Mouse (Mus musculus) frontal cortex, adult 2 months (tissue): ENCODE results near the gene Flrt2. TPM values are rescaled to one million over a fixed set of nuclear protein-coding genes. Genes with fewer than 3 reads are reported as not detected.
"Not testable (repeated sequence)": the region's sequence is repeated elsewhere in the genome, so short reads cannot be mapped to it uniquely, and the experiment has no call there.

Source experiments
- DNase-seq, 2 experiments: peaks; one replicate each; pipeline ENCODE4 v3.0.0; 2022; ENCODE audit warnings: low spot score in 1 of 2; ENCODE audit errors: extremely low spot score in 1 of 2
- polyA plus RNA-seq: library from polyadenylated mRNA; depleted of rRNA; stranded (reverse); fragments of >200 nt; gene quantifications from 2 replicates; pipeline ENCODE4 v1.2.3, GENCODE M21; 2012; rRNA removed

Flrt2 gene
- polyA plus RNA-seq, result 13.7 and 14.3 TPM in 2 replicates

- DNase-seq, result peak; percentile 53 to 74
Measured at GRCm38 (mm10) chr12:95691961-95692767, at the start of gene Flrt2. Flrt2 (plus strand) TSS chr12:95692226.

- peak; percentile 44 to 66 for DNase-seq
Measured at GRCm38 (mm10) chr12:95642226-95642625, 49.8 kb upstream of the Flrt2 start.

- DNase-seq, result not testable (repeated sequence)
Measured at GRCm38 (mm10) chr12:95647179-95647578, 44.8 kb upstream of the Flrt2 start.

- peak in 1 of 2 experiments; percentile 19 for DNase-seq
Measured at GRCm38 (mm10) chr12:95652172-95653156, 39.6 kb upstream of the Flrt2 start.

GRCm38 (mm10) chr12:95656594-95656993 lies 35.4 kb upstream of the Flrt2 start:
- no peak for DNase-seq

- DNase-seq, result no peak
Measured at GRCm38 (mm10) chr12:95667296-95667695, 24.7 kb upstream of the Flrt2 start.

- DNase-seq, result peak in 1 of 2 experiments; percentile 43
Measured at GRCm38 (mm10) chr12:95675711-95676110, 16.3 kb upstream of the Flrt2 start.

GRCm38 (mm10) chr12:95690819-95691218 lies 1.2 kb upstream of the Flrt2 start:
- peak in 1 of 2 experiments; percentile 77 for DNase-seq

GRCm38 (mm10) chr12:95692948-95693650 lies 1.1 kb downstream of the Flrt2 start:
- DNase-seq, result peak in 1 of 2 experiments; percentile 25

- peak in 1 of 2 experiments; percentile 58 for DNase-seq
Measured at GRCm38 (mm10) chr12:95693651-95694471, 1.8 kb downstream of the Flrt2 start.

GRCm38 (mm10) chr12:95694507-95694906 lies 2.5 kb downstream of the Flrt2 start:
- DNase-seq, result no peak

GRCm38 (mm10) chr12:95694991-95695833 lies 3.2 kb downstream of the Flrt2 start:
- DNase-seq, result peak; percentile 78 to 84

GRCm38 (mm10) chr12:95695834-95696521 lies 4.0 kb downstream of the Flrt2 start:
- no peak for DNase-seq

- DNase-seq, result peak in 1 of 2 experiments; percentile 32
Measured at GRCm38 (mm10) chr12:95696522-95697025, 4.5 kb downstream of the Flrt2 start.

- DNase-seq, result peak in 1 of 2 experiments; percentile 31
Measured at GRCm38 (mm10) chr12:95698556-95698955, 6.5 kb downstream of the Flrt2 start.

- DNase-seq, result no peak
Measured at GRCm38 (mm10) chr12:95700746-95701145, 8.7 kb downstream of the Flrt2 start.

GRCm38 (mm10) chr12:95701580-95701979 lies 9.6 kb downstream of the Flrt2 start:
- DNase-seq, result no peak

- no peak for DNase-seq
Measured at GRCm38 (mm10) chr12:95705006-95705405, 13.0 kb downstream of the Flrt2 start.
